Mouse (Mus musculus) skeletal muscle tissue, adult 2 months (tissue): ENCODE data around the gene Pxn.

Experiments
- DNase-seq: peaks from one replicate; pipeline ENCODE4 v3.0.0-alpha.2; 2012; ENCODE audit warnings: low read depth, low spot score

Pxn gene

GRCm38 (mm10) chr5:115579363-115579762 lies 72.9 kb downstream of the Pxn start:
- no peak for DNase-seq

GRCm38 (mm10) chr5:115580229-115581001 lies 73.9 kb downstream of the Pxn start:
- no peak for DNase-seq

DNA sequence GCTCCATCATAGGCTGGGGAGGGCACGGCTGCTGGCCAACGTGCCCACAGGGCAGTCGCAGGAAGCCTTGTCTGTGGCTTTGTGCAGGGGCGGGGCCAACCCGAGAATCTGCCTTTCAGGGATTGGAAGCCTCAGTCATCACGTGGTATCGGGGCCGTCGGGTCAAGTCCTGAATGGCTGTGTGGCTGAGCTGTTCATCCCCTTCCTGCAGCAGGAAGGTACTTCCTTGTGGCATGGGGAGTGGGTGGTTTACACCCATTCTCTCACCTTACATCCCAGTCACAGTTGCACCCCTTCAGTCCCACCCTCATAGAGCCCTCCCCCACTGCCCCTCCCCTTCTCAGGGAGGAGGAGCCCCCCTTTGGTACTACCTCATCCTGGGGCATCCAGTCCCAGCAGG lies 75.2 kb downstream of the Pxn start:
- DNase-seq, result no peak

DNA sequence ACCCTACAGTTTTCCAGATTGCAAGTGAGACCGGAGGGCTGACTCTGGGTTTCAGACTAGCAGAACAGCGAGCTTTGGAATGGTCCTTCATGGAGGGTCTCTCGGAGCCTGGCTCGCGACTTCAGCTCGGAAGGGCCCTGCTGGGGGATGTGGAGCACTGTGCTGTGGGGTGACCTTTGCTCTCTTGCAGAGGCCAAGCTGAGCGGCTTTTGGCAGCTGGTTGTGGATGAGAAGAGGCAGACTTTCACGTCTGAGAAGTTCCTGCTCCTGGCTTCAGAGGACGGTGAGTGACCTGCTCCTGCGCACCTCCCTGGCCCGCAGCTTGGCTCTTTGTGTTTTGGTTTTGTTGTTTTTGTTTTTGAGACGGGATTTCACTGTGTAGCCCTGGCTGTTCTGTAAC lies 79.1 kb downstream of the Pxn start:
- DNase-seq, result no peak

GRCm38 (mm10) chr5:115586166-115586565 lies 79.7 kb downstream of the Pxn start:
- DNase-seq, result no peak

- DNase-seq, result no peak
Observed at GRCm38 (mm10) chr5:115586780-115587179, 80.3 kb downstream of the Pxn start.

DNA sequence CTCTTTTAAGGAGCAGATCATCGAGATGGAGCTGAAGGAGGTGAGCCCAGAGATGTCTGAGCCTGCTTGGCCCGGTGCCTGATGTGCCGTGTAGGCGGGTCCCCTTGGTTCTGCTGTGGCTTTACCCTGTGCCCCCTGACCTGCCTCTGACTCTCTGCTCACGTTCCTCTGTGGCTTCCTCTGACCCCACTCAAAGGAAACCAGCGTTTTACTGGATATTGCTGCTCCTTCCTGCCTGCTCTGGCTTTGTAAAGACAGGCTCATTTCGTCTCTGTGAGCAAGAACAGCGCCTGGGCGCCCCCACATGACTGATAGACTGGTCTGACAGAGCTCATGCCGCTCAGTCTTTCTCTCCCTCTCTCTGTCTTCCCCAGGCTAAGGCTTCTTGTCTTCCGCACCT lies 84.6 kb downstream of the Pxn start:
- no peak for DNase-seq

GRCm38 (mm10) chr5:115591506-115591905 lies 85.0 kb downstream of the Pxn start:
- no peak for DNase-seq

- DNase-seq, result no peak
Observed at GRCm38 (mm10) chr5:115603561-115603960, 97.1 kb downstream of the Pxn start.
